Mouse (Mus musculus): Measurements from ENCODE around the gene Ces2a. TPM values are rescaled to one million over a fixed set of nuclear protein-coding genes. Genes with fewer than 3 reads are reported as not detected.

Gene Ces2a
- polyA plus RNA-seq, 1 experiment from 2014 or later, result 0.32 TPM

DNA sequence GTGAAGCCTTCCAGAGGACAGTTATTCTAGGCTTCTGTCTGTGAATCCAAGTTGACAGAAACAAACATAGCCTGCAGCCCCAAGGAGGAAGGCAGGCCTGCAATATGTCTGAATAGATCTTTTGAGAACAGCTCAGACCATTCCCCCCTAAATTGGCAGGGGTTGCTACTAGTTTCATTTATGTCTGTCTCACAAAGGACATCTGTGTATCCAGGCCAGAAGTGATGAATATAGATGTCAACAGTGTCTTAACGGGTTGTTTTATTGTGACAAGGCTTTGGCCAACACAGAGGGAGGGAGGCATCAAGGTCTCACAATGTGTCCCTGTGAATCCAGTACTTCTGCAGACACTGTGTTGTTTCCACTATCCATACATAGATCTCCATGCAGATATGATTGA is 23.8 kb downstream of the Ces2a start:
- ATAC-seq (ENCODE audit: low FRiP score, low TSS enrichment), result no peak
- Histone ChIP-seq H3K9ac (replicated peaks; ENCODE audit: low read length) (no peak overlapping the region), H3K36me3 (ENCODE audit: insufficient read depth, low read length) (no peaks in the 10 kb centered on the region), H3K4me2 (replicated peaks; ENCODE audit: low read depth, low read length) (no peak overlapping the region), H3K4me1 (ENCODE audit: insufficient read depth, low read length) (no peaks in the 10 kb centered on the region), H3K9me3 (ENCODE audit: low read length) (no peaks in the 10 kb centered on the region), H3K27ac (ENCODE audit: low read length) (no peak overlapping the region), H3K27me3 (ENCODE audit: insufficient read depth, low read length) (no peaks in the 10 kb centered on the region), H3K4me3 (ENCODE audit: low read length) (no peak overlapping the region)
- 46% methylated on average over 1 of the region's 1 CpGs for WGBS

- no peak overlapping the region for H3K4me3 ChIP-seq (ENCODE audit: low read length)
- no peak overlapping the region for H3K4me2 ChIP-seq (replicated peaks; ENCODE audit: low read depth, low read length)
- WGBS, result 92% methylated on average over 2 of the region's 2 CpGs
- no peaks in the 10 kb centered on the region for H3K27me3 ChIP-seq (ENCODE audit: insufficient read depth, low read length)
- H3K4me1 ChIP-seq (ENCODE audit: insufficient read depth, low read length), result no peaks in the 10 kb centered on the region
- H3K9me3 ChIP-seq (ENCODE audit: low read length), result no peaks in the 10 kb centered on the region
- H3K36me3 ChIP-seq (ENCODE audit: insufficient read depth, low read length), result no peaks in the 10 kb centered on the region
- no peak overlapping the region for H3K9ac ChIP-seq (replicated peaks; ENCODE audit: low read length)
- no peak overlapping the region for H3K27ac ChIP-seq (ENCODE audit: low read length)
- ATAC-seq (ENCODE audit: low FRiP score, low TSS enrichment), result no peak
Measured at GRCm38 (mm10) chr8:104758209-104758608, 24.4 kb downstream of the Ces2a start.

DNA sequence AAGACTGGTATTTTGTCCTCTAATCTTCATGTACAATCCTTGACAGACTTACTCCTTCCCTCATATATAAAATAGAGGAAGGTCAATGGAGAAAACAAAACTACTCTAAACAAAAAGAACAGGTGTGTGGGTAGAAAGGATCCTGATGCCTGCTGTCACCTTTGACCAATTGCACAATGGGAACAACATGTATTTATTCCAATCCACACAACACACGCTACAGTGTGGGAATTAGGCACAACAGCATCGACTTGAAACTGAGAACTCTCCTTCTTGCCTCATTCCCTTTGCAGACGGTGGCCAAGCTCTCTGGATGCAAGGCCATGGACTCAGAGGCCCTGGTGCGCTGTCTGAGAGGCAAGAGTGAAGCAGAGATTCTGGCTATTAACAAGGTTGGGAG is 27.3 kb downstream of the Ces2a start:
- no peaks in the 10 kb centered on the region for H3K27me3 ChIP-seq (ENCODE audit: insufficient read depth, low read length)
- no peak for ATAC-seq (ENCODE audit: low FRiP score, low TSS enrichment)
- no peaks in the 10 kb centered on the region for H3K36me3 ChIP-seq (ENCODE audit: insufficient read depth, low read length)
- H3K9ac ChIP-seq (replicated peaks; ENCODE audit: low read length), result no peak overlapping the region
- no peak overlapping the region for H3K4me2 ChIP-seq (replicated peaks; ENCODE audit: low read depth, low read length)
- no peaks in the 10 kb centered on the region for H3K4me1 ChIP-seq (ENCODE audit: insufficient read depth, low read length)
- H3K4me3 ChIP-seq (ENCODE audit: low read length), result no peak overlapping the region
- no peaks in the 10 kb centered on the region for H3K9me3 ChIP-seq (ENCODE audit: low read length)
- H3K27ac ChIP-seq (ENCODE audit: low read length), result no peak overlapping the region
- 89% methylated on average over 4 of the region's 4 CpGs for WGBS

GRCm38 (mm10) chr8:104766485-104766884 is 32.7 kb downstream of the Ces2a start:
- Histone ChIP-seq H3K27ac (ENCODE audit: low read length) (no peak overlapping the region), H3K36me3 (ENCODE audit: insufficient read depth, low read length) (no peaks in the 10 kb centered on the region), H3K4me1 (ENCODE audit: insufficient read depth, low read length) (no peaks in the 10 kb centered on the region), H3K9me3 (ENCODE audit: low read length) (no peaks in the 10 kb centered on the region), H3K27me3 (ENCODE audit: insufficient read depth, low read length) (no peaks in the 10 kb centered on the region), H3K9ac (replicated peaks; ENCODE audit: low read length) (no peak overlapping the region), H3K4me2 (replicated peaks; ENCODE audit: low read depth, low read length) (no peak overlapping the region), H3K4me3 (ENCODE audit: low read length) (no peak overlapping the region)
- 70% methylated on average over 4 of the region's 4 CpGs for WGBS
- ATAC-seq (ENCODE audit: low FRiP score, low TSS enrichment), result no peak

DNA sequence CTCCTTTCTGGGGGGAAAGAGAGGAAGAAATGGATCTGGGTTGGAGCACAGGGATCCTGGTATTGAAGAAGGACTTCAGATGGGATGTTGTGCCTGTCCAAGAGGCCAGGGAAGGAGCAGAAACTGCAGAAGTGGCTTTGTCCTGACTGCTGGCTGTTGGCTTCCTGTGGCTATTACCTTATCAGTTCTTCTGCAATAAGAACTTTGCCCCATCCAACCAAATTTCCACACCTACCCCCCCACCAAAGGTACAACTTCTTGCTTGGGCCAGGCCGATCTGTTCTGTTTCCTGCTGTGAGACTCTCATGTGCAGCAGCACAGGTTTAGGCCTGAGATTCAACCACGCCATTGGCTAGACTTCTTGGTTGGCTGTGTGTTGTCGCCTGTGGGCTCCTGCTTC is 36.6 kb downstream of the Ces2a start:
- H3K4me2 ChIP-seq (replicated peaks; ENCODE audit: low read depth, low read length), result no peak overlapping the region
- H3K9ac ChIP-seq (replicated peaks; ENCODE audit: low read length), result no peak overlapping the region
- no peak for ATAC-seq (ENCODE audit: low FRiP score, low TSS enrichment)
- H3K4me3 ChIP-seq (ENCODE audit: low read length), result no peak overlapping the region
- H3K4me1 ChIP-seq (ENCODE audit: insufficient read depth, low read length), result no peaks in the 10 kb centered on the region
- 98% methylated on average over 3 of the region's 3 CpGs for WGBS
- no peaks in the 10 kb centered on the region for H3K9me3 ChIP-seq (ENCODE audit: low read length)
- H3K27me3 ChIP-seq (ENCODE audit: insufficient read depth, low read length), result no peaks in the 10 kb centered on the region
- H3K27ac ChIP-seq (ENCODE audit: low read length), result no peak overlapping the region
- no peaks in the 10 kb centered on the region for H3K36me3 ChIP-seq (ENCODE audit: insufficient read depth, low read length)

- H3K27me3 ChIP-seq (ENCODE audit: insufficient read depth, low read length), result no peaks in the 10 kb centered on the region
- H3K9ac ChIP-seq (replicated peaks; ENCODE audit: low read length), result no peak overlapping the region
- H3K4me2 ChIP-seq (replicated peaks; ENCODE audit: low read depth, low read length), result no peak overlapping the region
- no peaks in the 10 kb centered on the region for H3K9me3 ChIP-seq (ENCODE audit: low read length)
- WGBS, result 64% methylated on average over 1 of the region's 1 CpGs
- H3K4me1 ChIP-seq (ENCODE audit: insufficient read depth, low read length), result no peaks in the 10 kb centered on the region
- H3K27ac ChIP-seq (ENCODE audit: low read length), result no peak overlapping the region
- H3K36me3 ChIP-seq (ENCODE audit: insufficient read depth, low read length), result no peaks in the 10 kb centered on the region
- no peak for ATAC-seq (ENCODE audit: low FRiP score, low TSS enrichment)
- no peak overlapping the region for H3K4me3 ChIP-seq (ENCODE audit: low read length)
Measured at GRCm38 (mm10) chr8:104787049-104787448, 53.2 kb downstream of the Ces2a start.

DNA sequence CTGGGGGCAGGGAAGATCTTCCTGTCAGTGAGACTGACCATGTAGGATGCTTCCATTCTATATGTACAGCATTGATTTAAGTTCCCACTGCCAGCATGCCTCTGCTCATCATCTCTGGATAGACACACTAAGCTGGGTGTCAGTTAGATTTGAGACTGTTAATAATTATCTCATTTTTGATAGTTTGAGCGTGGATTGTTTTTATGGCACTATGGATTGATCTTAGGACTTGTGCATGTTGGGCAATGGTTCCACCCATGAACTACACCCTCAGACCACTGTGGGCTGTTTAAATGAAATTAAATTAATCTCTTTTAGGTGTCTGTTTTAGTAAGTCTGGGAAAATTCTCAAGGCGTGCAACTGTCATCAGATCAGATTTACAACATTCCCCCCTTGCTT is 55.1 kb downstream of the Ces2a start:
- H3K9ac ChIP-seq (replicated peaks; ENCODE audit: low read length), result no peak overlapping the region
- no peak overlapping the region for H3K4me2 ChIP-seq (replicated peaks; ENCODE audit: low read depth, low read length)
- no peaks in the 10 kb centered on the region for H3K9me3 ChIP-seq (ENCODE audit: low read length)
- WGBS, result 53% methylated on average over 2 of the region's 2 CpGs
- H3K4me3 ChIP-seq (ENCODE audit: low read length), result no peak overlapping the region
- H3K27ac ChIP-seq (ENCODE audit: low read length), result no peak overlapping the region
- H3K27me3 ChIP-seq (ENCODE audit: insufficient read depth, low read length), result no peaks in the 10 kb centered on the region
- no peaks in the 10 kb centered on the region for H3K4me1 ChIP-seq (ENCODE audit: insufficient read depth, low read length)
- ATAC-seq (ENCODE audit: low FRiP score, low TSS enrichment), result no peak
- no peaks in the 10 kb centered on the region for H3K36me3 ChIP-seq (ENCODE audit: insufficient read depth, low read length)

DNA sequence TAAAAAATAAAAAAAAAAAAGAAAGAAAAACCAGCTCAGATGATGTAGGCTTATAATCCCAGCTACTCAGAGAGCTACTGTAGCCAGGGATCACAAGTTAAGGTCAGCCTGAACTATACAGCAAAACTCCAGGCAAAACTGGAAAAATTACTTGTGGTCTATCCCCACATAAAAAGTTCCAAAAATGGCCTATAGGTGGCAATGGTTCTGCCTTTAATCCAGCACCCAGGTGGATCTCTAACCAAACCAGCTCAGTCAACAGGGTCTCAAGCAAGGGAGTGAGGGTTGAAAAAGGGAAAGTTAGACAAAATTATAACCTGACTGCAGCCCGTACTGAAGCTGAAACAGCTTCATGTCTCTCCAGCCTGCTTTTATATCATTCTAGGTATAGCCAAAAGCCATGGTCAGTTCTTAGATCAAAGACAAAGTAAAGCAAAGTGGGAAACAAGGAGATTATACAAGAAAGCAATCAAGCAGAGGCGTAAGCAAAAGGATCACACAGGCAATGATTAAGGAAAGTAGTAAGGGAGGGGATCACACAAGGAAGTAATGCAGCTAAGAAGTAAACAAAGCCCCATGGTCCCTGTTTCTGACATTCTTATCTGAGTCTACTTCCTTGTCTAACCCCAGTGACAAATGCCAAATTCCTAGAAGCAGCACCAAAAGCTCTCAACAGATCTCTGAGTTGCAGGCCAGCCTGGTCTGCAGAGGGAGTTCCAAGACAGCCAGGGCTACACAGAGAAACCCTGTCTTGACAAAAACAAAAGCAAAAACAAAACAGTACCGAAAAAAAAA is 56.3 kb downstream of the Ces2a start:
- no peaks in the 10 kb centered on the region for H3K27me3 ChIP-seq (ENCODE audit: insufficient read depth, low read length)
- H3K9ac ChIP-seq (replicated peaks; ENCODE audit: low read length), result no peak overlapping the region
- no peaks in the 10 kb centered on the region for H3K4me1 ChIP-seq (ENCODE audit: insufficient read depth, low read length)
- no peak overlapping the region for H3K27ac ChIP-seq (ENCODE audit: low read length)
- H3K4me3 ChIP-seq (ENCODE audit: low read length), result no peak overlapping the region
- WGBS, result 60% methylated on average over 3 of the region's 3 CpGs
- H3K9me3 ChIP-seq (ENCODE audit: low read length), result no peaks in the 10 kb centered on the region
- ATAC-seq (ENCODE audit: low FRiP score, low TSS enrichment), result no peak
- no peaks in the 10 kb centered on the region for H3K36me3 ChIP-seq (ENCODE audit: insufficient read depth, low read length)
- no peak overlapping the region for H3K4me2 ChIP-seq (replicated peaks; ENCODE audit: low read depth, low read length)

Small RNAs within 50 kb of the gene (microRNA-seq; reads per million reads assigned to microRNA genes)
- gene Gm44328, result not detected

Other genes with a start within 250 kb of the Ces2a start
- 0.36 and 0.44 TPM in 2 replicates for gene Terb1, start 224.1 kb upstream of the Ces2a start, polyA plus RNA-seq (2015; fragmentation: Nextera tagmentation; extraction: Ambion mirVana)
- 98.6 and 99.2 TPM in 2 replicates for gene Nae1, start 199.4 kb upstream of the Ces2a start, polyA plus RNA-seq (2015; fragmentation: Nextera tagmentation; extraction: Ambion mirVana)
- 2.4 and 3.3 TPM in 2 replicates for gene Car7, start 199.3 kb upstream of the Ces2a start, polyA plus RNA-seq (2015; fragmentation: Nextera tagmentation; extraction: Ambion mirVana)
- 19.2 and 20.3 TPM in 2 replicates for gene Pdp2, start 142.6 kb upstream of the Ces2a start, polyA plus RNA-seq (2015; fragmentation: Nextera tagmentation; extraction: Ambion mirVana)
- 385 and 427 TPM in 2 replicates for gene Cdh16, start 109.6 kb upstream of the Ces2a start, polyA plus RNA-seq (2015; fragmentation: Nextera tagmentation; extraction: Ambion mirVana)
- 13.5 and 15.0 TPM in 2 replicates for gene Rrad, start 102.7 kb upstream of the Ces2a start, polyA plus RNA-seq (2015; fragmentation: Nextera tagmentation; extraction: Ambion mirVana)
- 106 and 108 TPM in 2 replicates for gene Ciao2b, start 92.0 kb upstream of the Ces2a start, polyA plus RNA-seq (2015; fragmentation: Nextera tagmentation; extraction: Ambion mirVana)
- gene Ces2b, start 97.6 kb downstream of the Ces2a start, polyA plus RNA-seq (2015; fragmentation: Nextera tagmentation; extraction: Ambion mirVana), result 0.79 and 0.80 TPM in 2 replicates
- gene Ces2c, start 113.1 kb downstream of the Ces2a start, polyA plus RNA-seq (2015; fragmentation: Nextera tagmentation; extraction: Ambion mirVana), result 0.28 TPM in 1 of 2 replicates, not detected in the other
- gene Ces2e, start 192.3 kb downstream of the Ces2a start, polyA plus RNA-seq (2015; fragmentation: Nextera tagmentation; extraction: Ambion mirVana), result 1.6 and 1.8 TPM in 2 replicates
- not detected in 2 replicates for gene Ces2f, start 213.4 kb downstream of the Ces2a start, polyA plus RNA-seq (2015; fragmentation: Nextera tagmentation; extraction: Ambion mirVana)
- gene Ces2g, start 227.7 kb downstream of the Ces2a start, polyA plus RNA-seq (2015; fragmentation: Nextera tagmentation; extraction: Ambion mirVana), result 0.42 and 0.61 TPM in 2 replicates

Data from kidney, embryonic 16.5 days (tissue).